Mouse (Mus musculus) ES-E14 (cell line): Measurements from ENCODE around the gene Cx3cr1.

ENCODE experiments used
- HCFC1 ChIP-seq: IDR thresholded peaks from 2 replicates; pipeline ENCODE4 v1.6.1; 2012; ENCODE audit warnings: low read length, inconsistent platforms, borderline replicate concordance; ENCODE audit not compliant: insufficient read depth
- MAFK ChIP-seq: IDR thresholded peaks from 2 replicates; pipeline ENCODE4 v1.6.1; 2014; ENCODE audit warnings: mild to moderate bottlenecking, low read depth, low read length, inconsistent platforms; ENCODE audit not compliant: insufficient read depth

- TF ChIP-seq HCFC1, result no peak
- no peak for TF ChIP-seq MAFK
Measured at GRCm38 (mm10) chr9:120049407-120049806, 20.3 kb downstream of the Cx3cr1 start.
